Mouse (Mus musculus): ENCODE measurements at regions not wholly inside any gene's neighbourhood (a gene's known extent, or its start where the extent isn't known, plus 50 kb on each side); places are given as distances from the start of the nearest gene placed in this dataset.
"Not testable (repeated sequence)": the region's sequence is repeated elsewhere in the genome, so short reads cannot be mapped to it uniquely, and the experiment has no call there.

DNA sequence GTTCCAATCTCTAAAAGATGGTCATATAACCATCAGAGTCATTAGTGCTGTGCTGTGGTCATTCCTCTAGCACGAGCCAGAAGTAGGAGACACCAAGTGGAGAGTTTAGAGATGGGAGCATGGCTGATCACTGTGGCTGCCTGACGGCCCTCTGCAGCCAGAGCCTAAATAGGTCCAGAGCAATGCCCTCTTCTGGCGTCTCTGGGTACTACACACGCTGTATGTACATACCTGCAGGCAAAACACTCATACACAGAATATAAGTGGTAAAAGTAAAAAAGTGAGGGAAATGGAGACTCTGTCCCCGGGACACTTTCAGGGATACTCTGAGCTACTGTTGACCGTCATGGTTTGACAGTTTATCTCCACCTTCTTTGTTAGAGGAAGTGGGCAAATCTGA lies 91.4 kb downstream of the Gm21738 start:
- POLR2A ChIA-PET: no interaction called here
- CTCF ChIA-PET: no interaction called here

- ChIA-PET POLR2A (no interaction called here), CTCF (no interaction called here)
Observed at GRCm38 (mm10) chr14:19311614-19312013, 107.1 kb downstream of the Gm21738 start.

GRCm38 (mm10) chr14:19302859-19303258 lies 115.9 kb downstream of the Gm21738 start:
- POLR2A ChIA-PET: not testable (repeated sequence)

DNA sequence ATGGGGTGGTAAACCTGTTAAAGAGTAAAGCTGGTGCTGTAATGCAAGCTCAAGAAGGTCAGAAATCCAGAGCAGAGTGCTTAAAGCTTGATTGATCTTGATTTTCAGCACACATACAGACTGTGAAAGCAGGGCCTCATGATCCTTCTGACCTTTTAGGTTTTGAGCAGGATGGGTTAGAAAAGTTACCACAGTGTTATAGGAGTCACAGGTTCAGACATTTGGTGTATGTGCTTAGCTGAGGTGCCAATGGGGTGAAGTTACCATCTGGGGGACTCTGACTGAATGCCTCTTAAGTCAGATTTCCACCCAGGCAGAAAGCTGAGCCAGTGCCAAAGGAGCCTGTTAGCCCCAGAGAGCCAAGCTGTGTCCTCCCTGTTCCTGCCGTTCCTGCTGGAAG lies 139.6 kb downstream of the Gm21738 start:
- ChIA-PET POLR2A (no interaction called here), CTCF (no interaction called here)

More at GRCm38 (mm10) chr14:19302859-19303258, 115.9 kb downstream of the Gm21738 start:
- CTCF ChIA-PET: not testable (repeated sequence)

- CTCF ChIA-PET: no interaction called here
- POLR2A ChIA-PET: interaction anchor here in 1 of 4 experiments (0.6 kb wide), 1 partner anchor 111 kb away, joined by 3 read pairs; no protein-coding TSS in a partner anchor
Observed at GRCm38 (mm10) chr14:19277777-19278385, 140.8 kb downstream of the Gm21738 start.
